Mouse (Mus musculus) lung, postnatal 0 days (tissue): Measurements from ENCODE around the gene Olfr145.

ENCODE experiments used
- CTCF ChIP-seq: IDR thresholded peaks from 2 replicates; pipeline ENCODE4 v1.5.1; 2016; ENCODE audit warnings: antibody characterized with exemption, mild to moderate bottlenecking
- EP300 ChIP-seq: IDR thresholded peaks from 2 replicates; pipeline ENCODE4 v1.6.1; 2016; ENCODE audit warnings: antibody characterized with exemption, mild to moderate bottlenecking, control low read depth

- no peak for TF ChIP-seq EP300
- no peak for TF ChIP-seq CTCF
These were observed 33.2 kb upstream of the Olfr145 start for GRCm38 (mm10) chr9:37863325-37863724.
